Mouse (Mus musculus): Measurements from ENCODE around the gene Pdcd6ip. TPM values are rescaled to one million over a fixed set of nuclear protein-coding genes. Genes with fewer than 3 reads are reported as not detected.
A peak's percentile ranks its signal among the peaks of the same experiment; 100 is the strongest.
"Not testable (repeated sequence)": the region's sequence is repeated elsewhere in the genome, so short reads cannot be mapped to it uniquely, and the experiment has no call there.

The Pdcd6ip gene
- polyA plus RNA-seq, 1 experiment from 2014 or later, result 30.9 TPM

GRCm38 (mm10) chr9:113726991-113727680 lies 19.1 kb upstream of the Pdcd6ip start:
- no peak for ATAC-seq (ENCODE audit: low FRiP score)
- H3K9me3 ChIP-seq (replicated peaks), result no peaks in the 10 kb centered on the region
- WGBS, result 90% methylated on average over 18 of the region's 18 CpGs
- H3K27me3 ChIP-seq (replicated peaks), result no peaks in the 10 kb centered on the region
- no peaks in the 10 kb centered on the region for H3K4me1 ChIP-seq
- no peak overlapping the region for H3K27ac ChIP-seq (replicated peaks)
- H3K4me2 ChIP-seq, result no peak overlapping the region
- no peak overlapping the region for H3K9ac ChIP-seq (replicated peaks)
- H3K4me3 ChIP-seq (replicated peaks), result no peak overlapping the region
- H3K36me3 ChIP-seq, result no peaks in the 10 kb centered on the region

- Histone ChIP-seq H3K4me3 (replicated peaks) (no peak overlapping the region), H3K36me3 (no peaks in the 10 kb centered on the region), H3K9ac (replicated peaks) (no peak overlapping the region), H3K4me2 (no peak overlapping the region), H3K4me1 (no peaks in the 10 kb centered on the region), H3K27ac (replicated peaks) (no peak overlapping the region), H3K27me3 (replicated peaks) (no peaks in the 10 kb centered on the region), H3K9me3 (replicated peaks) (no peaks in the 10 kb centered on the region)
- 61% methylated on average over 3 of the region's 3 CpGs for WGBS
- ATAC-seq (ENCODE audit: low FRiP score), result no peak
Measured at GRCm38 (mm10) chr9:113726131-113726530, 18.1 kb upstream of the Pdcd6ip start.

GRCm38 (mm10) chr9:113725609-113726008 lies 17.6 kb upstream of the Pdcd6ip start:
- 92% methylated on average over 5 of the region's 5 CpGs for WGBS

GRCm38 (mm10) chr9:113724646-113725045 lies 16.6 kb upstream of the Pdcd6ip start:
- H3K4me3 ChIP-seq (replicated peaks), result no peak overlapping the region
- no peaks in the 10 kb centered on the region for H3K9me3 ChIP-seq (replicated peaks)
- no peaks in the 10 kb centered on the region for H3K36me3 ChIP-seq
- WGBS, result 83% methylated on average over 15 of the region's 15 CpGs
- no peaks in the 10 kb centered on the region for H3K4me1 ChIP-seq
- H3K27me3 ChIP-seq (replicated peaks), result no peaks in the 10 kb centered on the region
- no peak for ATAC-seq (ENCODE audit: low FRiP score)
- H3K9ac ChIP-seq (replicated peaks), result no peak overlapping the region
- H3K4me2 ChIP-seq, result no peak overlapping the region
- no peak overlapping the region for H3K27ac ChIP-seq (replicated peaks)

More at GRCm38 (mm10) chr9:113725609-113726008, 17.6 kb upstream of the Pdcd6ip start:
- not testable (repeated sequence) for H3K36me3 ChIP-seq; H3K4me3 ChIP-seq (replicated peaks); H3K27me3 ChIP-seq (replicated peaks); H3K27ac ChIP-seq (replicated peaks); H3K9me3 ChIP-seq (replicated peaks); H3K4me1 ChIP-seq; H3K9ac ChIP-seq (replicated peaks); ATAC-seq (ENCODE audit: low FRiP score); H3K4me2 ChIP-seq

GRCm38 (mm10) chr9:113719063-113719462 lies 11.0 kb upstream of the Pdcd6ip start:
- no peak overlapping the region for H3K4me3 ChIP-seq (replicated peaks)
- WGBS, result 43% methylated on average over 5 of the region's 5 CpGs
- H3K4me2 ChIP-seq, result no peak overlapping the region
- no peak overlapping the region for H3K27ac ChIP-seq (replicated peaks)
- H3K27me3 ChIP-seq (replicated peaks), result no peaks in the 10 kb centered on the region
- no peaks in the 10 kb centered on the region for H3K9me3 ChIP-seq (replicated peaks)
- no peaks in the 10 kb centered on the region for H3K36me3 ChIP-seq
- H3K4me1 ChIP-seq, result no peaks in the 10 kb centered on the region
- no peak for ATAC-seq (ENCODE audit: low FRiP score)
- H3K9ac ChIP-seq (replicated peaks), result no peak overlapping the region

GRCm38 (mm10) chr9:113710871-113711270 lies 2.8 kb upstream of the Pdcd6ip start:
- no peak for ATAC-seq (ENCODE audit: low FRiP score)
- no peak overlapping the region for H3K27ac ChIP-seq (replicated peaks)
- H3K27me3 ChIP-seq (replicated peaks), result no peaks in the 10 kb centered on the region
- H3K9me3 ChIP-seq (replicated peaks), result no peaks in the 10 kb centered on the region
- H3K4me1 ChIP-seq, result peaks cover 17% of the 10 kb centered on the region
- H3K9ac ChIP-seq (replicated peaks), result no peak overlapping the region
- no peak overlapping the region for H3K4me2 ChIP-seq
- WGBS, result 73% methylated on average over 12 of the region's 12 CpGs
- H3K36me3 ChIP-seq, result no peaks in the 10 kb centered on the region
- no peak overlapping the region for H3K4me3 ChIP-seq (replicated peaks)

GRCm38 (mm10) chr9:113708361-113709280 lies 562 bp upstream of the Pdcd6ip start:
- Histone ChIP-seq H3K27me3 (replicated peaks) (no peaks in the 10 kb centered on the region), H3K27ac (replicated peaks) (peak overlapping the region; percentile 82), H3K4me3 (replicated peaks) (peak overlapping the region; percentile 95), H3K9me3 (replicated peaks) (no peaks in the 10 kb centered on the region), H3K9ac (replicated peaks) (peak overlapping the region; percentile 92), H3K36me3 (no peaks in the 10 kb centered on the region), H3K4me2 (peak overlapping the region; percentile 81), H3K4me1 (peaks cover 27% of the 10 kb centered on the region)
- 53% methylated on average over 19 of the region's 19 CpGs for WGBS
- peak; percentile 27; the same call in 1 of the 2 replicates for ATAC-seq (ENCODE audit: low FRiP score)

GRCm38 (mm10) chr9:113706841-113707240 lies 1.2 kb downstream of the Pdcd6ip start:
- Histone ChIP-seq H3K9me3 (replicated peaks) (no peaks in the 10 kb centered on the region), H3K4me1 (peaks cover 27% of the 10 kb centered on the region), H3K9ac (replicated peaks) (peak overlapping the region; percentile 92), H3K27me3 (replicated peaks) (no peaks in the 10 kb centered on the region), H3K4me2 (peak overlapping the region; percentile 81), H3K4me3 (replicated peaks) (peak overlapping the region; percentile 95), H3K27ac (replicated peaks) (no peak overlapping the region), H3K36me3 (no peaks in the 10 kb centered on the region; the same call in 1 of the 2 replicates)
- ATAC-seq (ENCODE audit: low FRiP score), result no peak
- WGBS, result 65% methylated on average over 9 of the region's 9 CpGs

GRCm38 (mm10) chr9:113706108-113706507 lies 2.0 kb downstream of the Pdcd6ip start:
- no peak for ATAC-seq (ENCODE audit: low FRiP score)
- Histone ChIP-seq H3K27me3 (replicated peaks) (no peaks in the 10 kb centered on the region), H3K9ac (replicated peaks) (no peak overlapping the region), H3K4me2 (peak overlapping the region; percentile 81), H3K4me1 (peaks cover 27% of the 10 kb centered on the region), H3K36me3 (no peaks in the 10 kb centered on the region; the same call in 1 of the 2 replicates), H3K9me3 (replicated peaks) (no peaks in the 10 kb centered on the region), H3K27ac (replicated peaks) (no peak overlapping the region), H3K4me3 (replicated peaks) (peak overlapping the region; percentile 95; the same call in 1 of the 2 replicates)
- WGBS, result 89% methylated on average over 2 of the region's 2 CpGs

- no peaks in the 10 kb centered on the region for H3K9me3 ChIP-seq (replicated peaks)
- H3K4me2 ChIP-seq, result no peak overlapping the region
- no peak overlapping the region for H3K9ac ChIP-seq (replicated peaks)
- no peaks in the 10 kb centered on the region for H3K27me3 ChIP-seq (replicated peaks)
- H3K36me3 ChIP-seq, result peaks cover 17% of the 10 kb centered on the region
- WGBS, result 92% methylated on average over 5 of the region's 5 CpGs
- no peak overlapping the region for H3K27ac ChIP-seq (replicated peaks)
- peaks cover 17% of the 10 kb centered on the region for H3K4me1 ChIP-seq
- no peak for ATAC-seq (ENCODE audit: low FRiP score)
- no peak overlapping the region for H3K4me3 ChIP-seq (replicated peaks)
Measured at GRCm38 (mm10) chr9:113701441-113702160, 6.5 kb downstream of the Pdcd6ip start.

- no peaks in the 10 kb centered on the region for H3K4me1 ChIP-seq
Measured at GRCm38 (mm10) chr9:113687461-113687860, 20.6 kb downstream of the Pdcd6ip start.

More at GRCm38 (mm10) chr9:113687461-113687860, 20.6 kb downstream of the Pdcd6ip start:
- H3K9ac ChIP-seq (replicated peaks), result no peak overlapping the region
- no peak for ATAC-seq (ENCODE audit: low FRiP score)
- no peak overlapping the region for H3K4me2 ChIP-seq
- 97% methylated on average over 12 of the region's 12 CpGs for WGBS
- peaks cover 64% of the 10 kb centered on the region for H3K36me3 ChIP-seq
- no peaks in the 10 kb centered on the region for H3K27me3 ChIP-seq (replicated peaks)
- H3K9me3 ChIP-seq (replicated peaks), result no peaks in the 10 kb centered on the region
- no peak overlapping the region for H3K27ac ChIP-seq (replicated peaks)
- H3K4me3 ChIP-seq (replicated peaks), result no peak overlapping the region
